Mouse (Mus musculus) spleen, adult 12 weeks (tissue): ENCODE measurements around the gene Klhl41.
A peak's percentile ranks its signal among the peaks of the same experiment; 100 is the strongest.
"Not testable (repeated sequence)": the region's sequence is repeated elsewhere in the genome, so short reads cannot be mapped to it uniquely, and the experiment has no call there.

Source experiments
- DNase-seq: peaks from one replicate; pipeline ENCODE4 v3.0.0; 2022; ENCODE audit warnings: low spot score

Klhl41 gene

GRCm38 (mm10) chr2:69669853-69670252 is at the start of gene Klhl41:
Gene Klhl41, plus strand, starts transcription at chr2:69670120.
- no peak for DNase-seq

- DNase-seq = no peak
These were observed 40.7 kb upstream of the Klhl41 start for GRCm38 (mm10) chr2:69629215-69629614.

- no peak for DNase-seq
These were observed 40.0 kb upstream of the Klhl41 start for GRCm38 (mm10) chr2:69629914-69630313.

DNA sequence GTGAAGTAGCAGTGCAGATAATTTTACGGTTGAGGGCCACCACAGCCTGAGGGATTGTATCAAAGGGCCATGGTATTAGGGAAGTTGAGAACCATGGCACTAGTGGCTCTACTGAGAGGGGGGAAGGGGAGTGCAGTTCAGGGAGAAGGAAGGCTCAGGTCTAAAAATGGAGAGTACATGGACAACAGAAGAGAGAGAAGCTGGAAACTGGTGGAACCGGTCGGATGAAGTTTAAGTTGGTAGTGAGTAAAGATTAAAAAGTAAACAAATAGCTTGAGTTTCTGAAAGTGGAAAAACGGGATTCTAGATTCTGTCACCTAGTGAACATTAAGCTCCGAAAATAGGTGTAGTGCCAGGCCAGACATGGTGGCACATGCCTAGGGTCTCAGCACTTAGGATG is 39.1 kb upstream of the Klhl41 start:
- no peak for DNase-seq

DNA sequence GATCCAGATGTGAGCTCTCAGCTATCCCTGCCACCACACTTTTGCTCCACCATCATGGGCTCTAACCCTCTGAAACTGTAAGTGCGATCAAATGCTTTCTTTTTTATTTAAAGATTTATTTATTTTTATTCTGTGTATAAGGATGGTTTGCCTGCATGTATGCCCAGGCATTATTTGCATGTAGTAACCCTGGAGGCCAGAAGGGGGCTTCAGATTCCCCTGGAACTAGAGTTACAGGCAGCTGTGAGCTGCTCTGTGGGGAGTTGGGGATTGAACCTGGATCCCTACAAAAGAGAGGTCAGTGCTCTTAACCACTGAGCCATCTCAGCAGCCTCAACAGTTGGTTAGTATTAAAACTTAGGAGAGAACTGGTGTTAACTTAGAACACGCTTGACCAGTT is 38.5 kb upstream of the Klhl41 start:
- no peak for DNase-seq

- peak; percentile 9 for DNase-seq
These were observed 34.7 kb upstream of the Klhl41 start for GRCm38 (mm10) chr2:69635064-69635701.

GRCm38 (mm10) chr2:69635807-69636206 is 34.1 kb upstream of the Klhl41 start:
- peak; percentile 51 for DNase-seq

- not testable (repeated sequence) for DNase-seq
These were observed 31.9 kb upstream of the Klhl41 start for GRCm38 (mm10) chr2:69637989-69638388.

DNA sequence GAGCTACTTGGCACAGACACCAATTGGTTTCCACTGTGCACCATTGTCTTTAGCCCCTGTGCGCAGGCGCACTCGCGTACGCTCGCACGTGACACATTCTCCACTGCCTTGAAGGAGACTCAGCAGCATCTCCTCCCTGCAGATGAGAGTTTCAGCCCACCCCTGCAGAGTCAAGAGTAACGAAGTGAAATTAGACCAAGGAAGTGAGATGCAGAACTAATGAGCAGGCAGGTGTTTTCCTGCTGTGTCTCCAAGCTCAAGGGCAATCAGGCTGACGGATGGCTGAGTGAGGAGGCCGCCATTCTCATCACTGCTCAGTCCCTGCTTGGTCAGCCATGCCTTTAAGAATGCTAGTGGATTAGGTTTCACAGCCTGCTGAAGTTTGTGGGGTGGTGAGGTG is 29.8 kb upstream of the Klhl41 start:
- DNase-seq = no peak

GRCm38 (mm10) chr2:69644968-69645617 is 24.8 kb upstream of the Klhl41 start:
- no peak for DNase-seq

- DNase-seq = peak; percentile 25
These were observed 23.0 kb upstream of the Klhl41 start, which contains the start of gene Bbs5 for GRCm38 (mm10) chr2:69646726-69647490. Gene Bbs5, plus strand, starts transcription at chr2:69647171.

- DNase-seq = no peak
These were observed 20.2 kb upstream of the Klhl41 start for GRCm38 (mm10) chr2:69649716-69650115.

- no peak for DNase-seq
These were observed 10.6 kb upstream of the Klhl41 start for GRCm38 (mm10) chr2:69659326-69659725.

DNA sequence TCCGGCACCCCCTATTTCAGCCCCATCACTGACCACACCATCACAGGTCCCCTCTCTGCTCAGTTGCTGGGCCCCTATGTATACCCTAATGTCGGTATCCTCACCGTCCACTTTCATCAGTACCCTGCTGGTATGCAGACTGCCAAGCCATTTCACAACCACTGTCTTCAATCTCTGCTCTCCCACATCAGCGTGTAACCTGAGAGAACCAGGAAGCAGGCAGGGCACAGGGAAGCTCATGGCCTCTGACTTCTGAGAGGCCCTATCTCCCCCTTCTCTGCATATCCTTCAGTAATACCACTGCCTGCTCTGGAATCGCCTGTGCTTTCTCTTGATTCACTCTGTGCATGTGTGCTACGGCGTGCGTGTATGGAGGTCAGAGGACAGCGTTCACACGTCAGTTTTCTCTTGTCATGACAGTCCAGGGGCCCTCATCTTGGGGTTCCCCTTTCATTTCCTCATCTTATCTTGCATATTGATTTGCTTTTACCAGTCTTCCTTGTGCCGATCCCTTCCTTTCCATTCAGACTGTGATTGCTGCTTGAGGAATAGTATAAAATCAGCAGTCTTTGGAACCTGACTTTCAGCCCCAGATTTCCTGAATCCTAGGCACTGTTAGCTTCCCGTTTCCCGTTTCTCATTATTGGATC is 6.0 kb upstream of the Klhl41 start:
- DNase-seq = no peak

DNA sequence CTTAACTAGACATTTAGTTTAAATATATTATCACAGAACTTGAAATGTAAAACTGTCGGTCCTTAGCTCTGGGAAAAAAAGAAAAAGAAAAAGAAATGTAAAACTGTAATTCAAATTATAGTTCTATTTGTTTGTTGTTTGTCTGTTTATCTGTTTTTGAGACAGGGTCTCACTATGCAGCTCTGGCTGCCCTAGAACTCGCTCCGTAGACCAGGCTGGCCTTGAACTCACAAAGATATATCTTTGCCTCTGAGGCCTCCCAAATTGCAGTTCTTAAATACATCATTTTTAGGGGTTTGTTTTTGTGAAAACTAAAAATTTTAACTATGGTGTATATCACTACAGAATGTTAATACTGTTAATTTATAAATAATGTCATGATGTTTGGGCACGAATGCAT is 2.3 kb upstream of the Klhl41 start:
- no peak for DNase-seq

- no peak for DNase-seq
These were observed 1.5 kb upstream of the Klhl41 start for GRCm38 (mm10) chr2:69668414-69668813.

- DNase-seq = no peak
These were observed 3.8 kb downstream of the Klhl41 start for GRCm38 (mm10) chr2:69673723-69674122.

GRCm38 (mm10) chr2:69675266-69675665 is 5.3 kb downstream of the Klhl41 start:
- DNase-seq = no peak

DNA sequence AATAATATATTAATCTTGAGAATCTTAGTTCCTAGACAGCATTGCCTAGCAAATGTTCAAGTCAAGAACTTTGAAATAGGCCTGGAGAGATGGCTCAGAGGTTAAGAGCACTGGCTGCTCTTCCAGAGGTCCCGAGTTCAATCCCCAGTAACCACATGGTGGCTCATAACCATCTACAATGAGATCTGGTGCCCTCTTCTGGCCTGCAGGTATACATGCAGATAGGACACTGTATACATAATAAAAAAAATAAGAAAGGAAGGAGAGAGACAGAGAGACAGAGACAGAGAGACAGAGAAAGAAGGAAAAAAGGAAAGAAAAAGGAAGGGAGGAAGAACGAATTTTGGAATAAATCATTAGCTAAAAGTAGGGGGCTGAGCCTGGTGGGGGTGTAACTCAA is 6.8 kb downstream of the Klhl41 start:
- DNase-seq = no peak

DNA sequence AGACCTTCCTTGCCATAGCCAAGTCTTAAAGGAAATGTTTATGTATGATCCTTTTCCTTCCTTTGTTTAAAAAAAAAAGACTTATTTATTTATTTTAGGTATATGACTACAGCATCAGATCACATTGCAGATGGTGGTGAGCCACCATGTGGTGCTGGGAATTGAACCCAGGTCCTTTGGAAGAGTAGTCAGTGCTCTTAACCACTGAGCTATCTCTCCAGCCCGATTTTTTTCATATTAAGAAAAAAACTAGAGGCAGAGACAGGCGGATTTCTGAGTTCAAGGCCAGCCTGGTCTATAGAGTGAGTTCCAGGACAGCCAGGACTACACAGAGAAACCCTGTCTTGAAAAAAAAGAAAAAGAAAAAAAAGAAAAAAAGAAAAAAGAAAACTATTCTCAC is 7.3 kb downstream of the Klhl41 start:
- DNase-seq = not testable (repeated sequence)

DNA sequence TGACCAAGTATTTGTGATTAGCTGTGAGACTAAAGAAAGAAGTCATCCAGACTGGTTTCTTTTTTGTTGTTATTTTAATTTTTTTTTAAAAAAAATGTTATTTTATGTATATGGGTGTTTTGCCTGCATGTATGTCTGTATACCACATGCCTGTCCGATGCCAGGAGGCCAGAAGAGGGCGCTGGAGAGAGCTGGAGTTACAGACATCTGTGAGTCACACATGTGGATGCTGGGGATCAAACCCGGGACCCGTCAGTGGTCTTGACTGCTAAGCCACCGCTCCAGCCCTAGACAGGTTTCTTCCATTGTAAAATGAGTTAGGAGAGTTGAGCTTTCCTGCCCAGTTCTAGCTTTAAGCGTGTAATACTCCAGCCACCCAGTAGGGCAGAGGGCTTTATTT is 10.1 kb downstream of the Klhl41 start:
- peak; percentile 15 for DNase-seq

- no peak for DNase-seq
These were observed 12.0 kb downstream of the Klhl41 start for GRCm38 (mm10) chr2:69681931-69682330.
